Mouse (Mus musculus): ENCODE measurements around the gene Gtf3a. TPM values are rescaled to one million over a fixed set of nuclear protein-coding genes. Genes with fewer than 3 reads are reported as not detected.

Gtf3a gene
- polyA plus RNA-seq, 1 experiment from 2014 or later: 116 TPM

DNA sequence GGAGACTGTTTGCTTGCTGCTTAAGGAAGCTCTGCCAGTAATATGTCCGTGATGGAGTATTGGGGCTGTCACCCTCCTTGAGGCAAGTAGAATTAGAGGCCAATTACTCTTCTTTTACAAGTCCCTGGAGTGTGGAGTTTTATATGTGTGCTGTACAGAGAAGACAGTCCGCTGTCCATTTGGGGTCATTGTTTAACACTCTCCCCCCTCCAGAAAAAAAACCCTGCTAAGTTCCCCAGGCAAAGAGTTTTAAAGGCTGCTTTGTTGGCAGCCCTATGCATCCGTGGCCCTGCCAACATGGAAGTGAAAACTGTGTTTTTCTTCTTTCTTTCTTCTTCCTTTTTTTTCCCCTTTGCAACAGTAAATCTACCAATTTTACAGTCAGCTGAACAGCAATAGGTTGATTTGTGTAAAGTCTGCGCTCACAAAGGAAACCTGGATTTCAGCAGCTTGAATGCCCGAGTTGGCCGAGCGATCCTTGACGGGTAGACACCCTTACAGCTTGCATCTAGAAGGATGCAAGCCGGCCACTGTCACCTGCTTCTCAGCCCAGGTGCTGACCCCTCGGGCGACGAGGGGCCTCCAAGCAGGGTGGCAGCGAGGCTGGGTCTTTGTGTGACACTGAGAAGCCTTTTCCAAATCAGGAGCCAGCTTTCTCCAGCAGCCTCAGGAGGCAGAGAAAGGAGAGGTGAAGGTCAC is 20.4 kb downstream of the Gtf3a start:
- no peak for ATAC-seq (ENCODE audit: insufficient read depth, low FRiP score, low read depth)
- 0 out of 2 replicates have a peak, but pooled peaks cover 4% of the 10 kb centered on the region for H3K4me1 ChIP-seq
- WGBS: 73% methylated on average over 13 of the region's 13 CpGs

DNA sequence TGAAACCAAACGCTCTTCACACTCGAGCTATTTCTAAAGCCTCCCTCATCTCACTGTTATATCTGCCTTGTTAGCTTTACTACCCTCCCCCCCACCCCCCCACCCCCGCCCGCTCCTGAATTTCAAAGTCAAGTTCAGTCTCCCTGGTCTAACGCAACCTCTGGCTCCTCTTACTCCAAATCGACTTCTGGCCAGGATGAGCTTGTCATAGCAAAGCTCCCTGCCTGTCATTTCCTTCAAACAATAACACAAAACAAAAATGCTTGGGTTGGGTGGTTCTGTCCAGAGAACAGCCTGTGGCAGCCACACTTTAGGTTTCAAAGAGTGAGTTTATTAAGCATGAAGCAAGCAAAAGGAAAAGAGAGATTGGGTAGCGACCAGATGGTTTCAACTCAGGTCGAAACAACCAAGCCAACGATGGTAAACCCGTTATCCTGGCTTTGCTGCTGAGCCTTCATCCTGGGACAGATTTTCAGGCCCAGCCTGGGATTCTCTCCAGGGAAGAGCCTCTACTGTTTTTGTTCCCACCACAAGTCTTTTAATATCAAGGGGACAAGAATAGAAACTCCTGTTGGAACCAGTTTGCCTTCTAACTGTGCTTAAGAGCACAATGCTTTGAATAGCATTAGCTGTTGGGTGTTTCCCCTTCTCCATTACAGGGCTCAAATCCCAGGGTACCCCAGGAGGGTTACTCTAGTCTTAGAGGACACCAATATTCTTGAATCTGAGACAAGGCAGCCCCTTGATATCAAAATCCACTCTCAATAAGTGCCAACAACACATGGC is 23.5 kb downstream of the Gtf3a start:
- 51% methylated on average over 10 of the region's 10 CpGs for WGBS
- no peak for ATAC-seq (ENCODE audit: insufficient read depth, low FRiP score, low read depth)
- Histone ChIP-seq H3K4me3 (replicated peaks) (no peak overlapping the region), H3K4me2 (no peak overlapping the region), H3K9me3 (no peaks in the 10 kb centered on the region), H3K36me3 (no peaks in the 10 kb centered on the region), H3K9ac (no peak overlapping the region), H3K27ac (no peak overlapping the region), H3K27me3 (replicated peaks) (no peaks in the 10 kb centered on the region), H3K4me1 (no peaks in the 10 kb centered on the region)

More for the DNA sequence above, 20.4 kb downstream of the Gtf3a start:
- Histone ChIP-seq H3K9ac (no peak overlapping the region), H3K9me3 (no peaks in the 10 kb centered on the region), H3K4me3 (replicated peaks) (no peak overlapping the region), H3K27ac (no peak overlapping the region), H3K4me2 (no peak overlapping the region), H3K27me3 (replicated peaks) (no peaks in the 10 kb centered on the region), H3K36me3 (no peaks in the 10 kb centered on the region)

DNA sequence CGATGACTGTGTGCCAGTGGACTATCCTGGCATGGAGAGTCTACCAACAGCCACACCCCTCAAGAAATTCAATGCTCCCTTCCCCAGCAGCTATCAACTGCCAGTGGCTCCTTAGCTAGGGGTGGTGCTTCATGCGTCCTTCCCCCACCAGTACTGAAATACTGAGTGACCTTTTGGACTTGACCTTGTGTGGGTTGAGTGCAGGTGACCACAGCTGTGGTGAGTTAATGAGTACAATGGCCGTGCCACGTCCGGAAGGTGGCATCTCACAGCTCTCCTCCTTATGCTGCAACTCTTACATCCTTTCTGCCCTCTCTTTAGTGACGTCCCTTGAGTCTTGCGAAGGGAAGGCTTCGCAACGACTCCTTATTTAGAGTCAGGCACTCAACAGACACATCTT is 24.9 kb downstream of the Gtf3a start:
- Histone ChIP-seq H3K9ac (no peak overlapping the region), H3K9me3 (no peaks in the 10 kb centered on the region), H3K27ac (no peak overlapping the region), H3K36me3 (no peaks in the 10 kb centered on the region), H3K4me3 (replicated peaks) (no peak overlapping the region), H3K4me2 (no peak overlapping the region), H3K4me1 (no peaks in the 10 kb centered on the region), H3K27me3 (replicated peaks) (no peaks in the 10 kb centered on the region)
- 86% methylated on average over 9 of the region's 9 CpGs for WGBS
- ATAC-seq (ENCODE audit: insufficient read depth, low FRiP score, low read depth): no peak

DNA sequence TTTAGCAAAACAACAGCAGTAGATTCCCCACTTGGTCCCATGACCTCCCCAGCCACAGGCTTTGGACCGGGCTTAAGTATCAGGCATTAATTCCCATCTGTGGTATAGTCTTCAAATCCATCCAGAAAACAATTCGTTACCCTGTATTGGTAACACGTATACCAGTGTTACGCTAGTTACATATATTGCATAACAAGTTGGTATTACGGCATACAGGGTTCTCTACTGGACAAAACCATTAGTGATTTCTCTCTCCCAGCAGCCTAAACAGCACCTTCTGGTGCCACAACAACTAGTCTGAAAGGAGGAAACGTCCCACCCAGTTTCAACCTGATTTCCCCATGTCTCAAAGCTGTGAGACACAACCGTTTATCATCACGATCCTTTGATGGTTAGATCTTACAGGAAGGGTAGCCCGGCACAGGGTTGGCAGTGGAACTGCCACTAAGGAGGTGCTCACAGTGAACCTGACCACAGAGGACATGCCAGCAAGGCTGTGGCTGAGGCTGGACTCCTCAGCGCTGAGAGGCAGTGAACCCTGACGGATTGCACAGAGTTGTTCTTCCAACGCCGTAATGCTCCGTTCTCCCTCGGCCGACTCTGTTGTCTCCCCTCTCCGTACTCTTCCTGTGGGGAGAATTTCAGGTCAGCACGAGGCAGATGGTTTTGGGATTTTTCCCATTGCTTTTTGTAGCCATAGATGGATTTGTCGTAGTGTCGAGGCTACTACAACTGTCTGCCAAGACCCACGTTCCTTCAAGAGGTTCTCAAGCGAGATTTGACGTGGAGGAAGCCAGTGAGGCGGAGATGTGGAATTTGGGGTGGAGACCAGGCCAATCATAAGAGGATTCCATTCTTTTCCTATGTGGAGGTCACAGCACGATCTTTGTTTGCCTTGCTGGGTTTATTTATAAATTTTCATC is 25.7 kb downstream of the Gtf3a start:
- Histone ChIP-seq H3K4me2 (peak overlapping the region; percentile 20; the same call in 1 of the 2 replicates), H3K27ac (peak overlapping the region; percentile 2; the same call in 1 of the 2 replicates), H3K4me3 (replicated peaks) (no peak overlapping the region), H3K9me3 (no peaks in the 10 kb centered on the region), H3K9ac (no peak overlapping the region), H3K4me1 (no peaks in the 10 kb centered on the region), H3K27me3 (replicated peaks) (no peaks in the 10 kb centered on the region), H3K36me3 (no peaks in the 10 kb centered on the region)
- 58% methylated on average over 25 of the region's 25 CpGs for WGBS
- ATAC-seq (ENCODE audit: insufficient read depth, low FRiP score, low read depth): no peak

DNA sequence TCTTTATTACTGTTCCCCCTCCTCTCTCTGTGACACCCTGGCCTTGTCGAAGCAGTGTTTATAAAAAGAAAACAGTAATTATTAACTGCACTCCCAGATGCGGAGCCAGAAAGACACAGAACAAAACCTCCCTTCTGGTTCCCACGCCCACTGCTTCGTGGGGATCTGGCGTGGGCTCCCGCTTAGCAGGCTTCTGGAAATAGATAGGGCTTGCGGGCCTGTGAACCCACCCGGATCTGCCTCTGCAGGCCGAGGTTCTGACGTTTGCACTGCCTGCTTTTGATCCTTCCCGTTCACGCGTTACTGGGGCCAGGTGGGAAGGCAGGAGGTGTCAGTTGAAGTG is 26.3 kb downstream of the Gtf3a start:
- Histone ChIP-seq H3K4me1 (no peaks in the 10 kb centered on the region), H3K4me3 (replicated peaks) (no peak overlapping the region), H3K9me3 (no peaks in the 10 kb centered on the region), H3K27ac (peak overlapping the region; percentile 31; the same call in 1 of the 2 replicates), H3K27me3 (replicated peaks) (no peaks in the 10 kb centered on the region), H3K4me2 (peak overlapping the region; percentile 20; the same call in 1 of the 2 replicates), H3K9ac (no peak overlapping the region), H3K36me3 (no peaks in the 10 kb centered on the region)
- no peak for ATAC-seq (ENCODE audit: insufficient read depth, low FRiP score, low read depth)
- 21% methylated on average over 13 of the region's 13 CpGs for WGBS

DNA sequence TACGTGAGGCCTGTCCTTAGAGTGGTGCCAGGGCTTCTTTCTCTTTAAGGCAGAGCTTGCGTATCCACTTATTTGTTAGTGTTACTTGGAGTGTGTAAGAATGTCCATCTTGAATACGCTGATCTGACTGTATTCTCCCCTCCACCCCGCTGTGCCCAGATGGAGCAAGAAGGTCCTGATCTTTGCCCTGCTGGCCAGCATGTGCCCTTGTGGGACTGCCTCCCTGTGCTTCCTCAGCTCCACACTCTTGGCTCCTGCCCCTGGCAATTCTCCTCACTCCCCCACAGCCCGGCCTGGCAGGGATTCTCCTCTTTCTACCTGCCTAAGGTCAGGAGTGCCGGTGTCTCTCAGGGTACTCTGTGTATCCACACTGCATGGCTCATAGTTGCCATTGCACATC is 32.9 kb downstream of the Gtf3a start:
- Histone ChIP-seq H3K4me3 (replicated peaks) (no peak overlapping the region), H3K27ac (no peak overlapping the region), H3K27me3 (replicated peaks) (0 out of 2 replicates have a peak, but pooled peaks cover 8% of the 10 kb centered on the region), H3K36me3 (no peaks in the 10 kb centered on the region), H3K4me1 (no peaks in the 10 kb centered on the region), H3K9ac (no peak overlapping the region), H3K4me2 (no peak overlapping the region), H3K9me3 (no peaks in the 10 kb centered on the region)
- WGBS: 86% methylated on average over 6 of the region's 6 CpGs
- ATAC-seq (ENCODE audit: insufficient read depth, low FRiP score, low read depth): no peak

DNA sequence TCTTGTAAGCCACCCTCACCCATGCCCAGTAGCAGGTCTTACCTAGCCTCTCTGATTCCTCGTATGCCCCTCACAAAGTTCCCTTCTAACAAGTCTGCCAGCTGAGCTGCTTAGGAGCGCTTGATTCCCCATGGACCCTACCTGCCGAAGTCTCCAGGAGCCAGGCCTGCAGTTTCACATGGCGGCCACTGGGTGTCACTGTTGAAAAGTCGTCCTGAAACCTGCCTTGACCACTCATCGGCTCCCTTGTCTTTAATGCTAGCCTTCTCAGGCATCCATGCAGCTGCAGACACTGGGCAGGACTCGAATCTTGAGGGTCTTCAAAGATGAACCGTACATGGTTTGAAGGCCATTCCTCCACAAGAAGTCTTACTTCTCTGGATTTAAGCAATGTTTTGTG is 34.8 kb downstream of the Gtf3a start:
- no peak overlapping the region for H3K4me2 ChIP-seq
- H3K9ac ChIP-seq: no peak overlapping the region
- H3K4me3 ChIP-seq (replicated peaks): no peak overlapping the region
- WGBS: 5% methylated on average over 8 of the region's 8 CpGs
- H3K9me3 ChIP-seq: no peaks in the 10 kb centered on the region
- no peaks in the 10 kb centered on the region for H3K36me3 ChIP-seq
- ATAC-seq (ENCODE audit: insufficient read depth, low FRiP score, low read depth): no peak
- 0 out of 2 replicates have a peak, but pooled peaks cover 8% of the 10 kb centered on the region for H3K27me3 ChIP-seq (replicated peaks)
- H3K27ac ChIP-seq: no peak overlapping the region
- H3K4me1 ChIP-seq: no peaks in the 10 kb centered on the region

DNA sequence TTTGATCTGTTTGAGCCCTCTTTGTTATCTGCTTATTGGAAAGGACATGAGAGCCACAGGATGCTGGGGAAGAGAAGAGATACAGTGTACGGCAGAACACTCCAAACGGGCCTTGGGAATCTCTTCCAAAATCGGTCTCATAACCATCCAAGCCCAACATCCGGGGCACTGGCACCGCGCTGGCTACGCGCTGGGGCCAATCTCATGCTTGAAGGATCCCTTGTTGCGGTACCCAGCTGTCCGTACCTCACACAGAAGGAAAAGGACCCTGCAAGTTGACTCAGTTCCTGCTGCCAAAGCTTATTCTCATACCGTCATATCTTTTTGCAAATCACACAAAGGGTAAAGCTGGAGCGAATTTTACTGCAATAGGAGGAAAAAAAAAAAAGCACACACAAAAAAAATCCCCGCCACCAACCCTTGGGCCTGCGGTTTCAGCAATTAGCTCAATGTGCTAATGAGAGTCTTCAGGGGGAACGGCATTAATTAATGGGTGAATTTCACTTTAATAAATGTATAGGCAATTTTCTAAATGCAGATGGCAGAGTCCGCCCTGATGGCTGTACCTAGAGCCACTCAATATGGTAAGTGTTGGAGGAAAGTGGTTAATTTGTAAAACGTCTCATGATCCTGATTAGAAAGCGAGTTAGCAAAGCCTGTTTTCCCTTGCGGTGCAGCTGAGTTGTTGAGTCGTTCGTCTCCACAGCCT is 37.4 kb downstream of the Gtf3a start:
- Histone ChIP-seq H3K4me2 (no peak overlapping the region), H3K4me1 (no peaks in the 10 kb centered on the region), H3K36me3 (no peaks in the 10 kb centered on the region), H3K9ac (no peak overlapping the region), H3K4me3 (replicated peaks) (no peak overlapping the region), H3K27me3 (replicated peaks) (0 out of 2 replicates have a peak, but pooled peaks cover 8% of the 10 kb centered on the region), H3K9me3 (no peaks in the 10 kb centered on the region), H3K27ac (no peak overlapping the region)
- 64% methylated on average over 21 of the region's 21 CpGs for WGBS
- ATAC-seq (ENCODE audit: insufficient read depth, low FRiP score, low read depth): no peak

DNA sequence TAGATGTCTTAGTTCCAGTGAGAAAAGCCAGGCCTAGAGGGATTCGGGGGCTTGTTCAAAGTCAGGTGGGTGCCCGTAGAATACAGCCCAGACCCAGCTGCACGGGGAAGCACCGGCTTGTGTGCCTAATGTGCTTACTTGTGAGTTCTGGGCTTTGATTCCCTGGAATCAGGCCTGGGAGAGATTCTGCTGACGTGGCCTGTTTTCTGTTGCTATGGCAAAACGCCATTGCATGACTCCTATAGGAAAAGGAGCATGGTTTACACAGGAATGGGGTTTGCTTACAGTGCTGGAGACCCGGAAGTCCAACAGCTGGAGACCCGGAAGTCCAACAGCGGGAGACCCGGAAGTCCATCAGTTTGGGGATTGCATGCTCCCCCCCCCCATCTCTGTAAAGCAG is 39.1 kb downstream of the Gtf3a start:
- Histone ChIP-seq H3K27me3 (replicated peaks) (0 out of 2 replicates have a peak, but pooled peaks cover 4% of the 10 kb centered on the region), H3K36me3 (no peaks in the 10 kb centered on the region), H3K4me2 (no peak overlapping the region), H3K4me1 (no peaks in the 10 kb centered on the region), H3K9ac (no peak overlapping the region), H3K9me3 (no peaks in the 10 kb centered on the region), H3K4me3 (replicated peaks) (no peak overlapping the region), H3K27ac (no peak overlapping the region)
- peak; percentile 39; the same call in 1 of the 2 replicates for ATAC-seq (ENCODE audit: insufficient read depth, low FRiP score, low read depth)
- 68% methylated on average over 10 of the region's 10 CpGs for WGBS

DNA sequence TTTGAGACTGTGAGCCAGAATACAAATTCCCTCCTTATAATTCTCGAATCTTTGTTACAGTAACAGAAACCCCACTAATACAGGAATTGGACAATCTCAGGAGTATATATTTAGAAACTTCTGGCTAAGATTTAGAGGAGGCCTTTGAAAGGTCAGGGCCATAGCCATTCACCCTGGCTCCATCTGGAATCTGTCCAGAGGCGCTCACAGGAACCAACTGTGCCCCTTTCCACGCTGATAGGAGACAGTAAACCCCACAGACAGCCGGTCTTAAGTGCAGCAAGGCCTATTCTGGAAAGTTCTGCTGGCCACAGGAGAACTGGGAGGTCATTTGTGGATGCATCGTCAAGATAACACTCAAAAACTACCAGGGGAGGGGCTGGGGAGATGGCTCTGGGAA is 40.6 kb downstream of the Gtf3a start:
- Histone ChIP-seq H3K36me3 (no peaks in the 10 kb centered on the region), H3K27me3 (replicated peaks) (0 out of 2 replicates have a peak, but pooled peaks cover 4% of the 10 kb centered on the region), H3K27ac (no peak overlapping the region), H3K4me2 (no peak overlapping the region), H3K4me3 (replicated peaks) (no peak overlapping the region), H3K4me1 (no peaks in the 10 kb centered on the region), H3K9me3 (no peaks in the 10 kb centered on the region), H3K9ac (no peak overlapping the region)
- no peak for ATAC-seq (ENCODE audit: insufficient read depth, low FRiP score, low read depth)
- 53% methylated on average over 5 of the region's 5 CpGs for WGBS

DNA sequence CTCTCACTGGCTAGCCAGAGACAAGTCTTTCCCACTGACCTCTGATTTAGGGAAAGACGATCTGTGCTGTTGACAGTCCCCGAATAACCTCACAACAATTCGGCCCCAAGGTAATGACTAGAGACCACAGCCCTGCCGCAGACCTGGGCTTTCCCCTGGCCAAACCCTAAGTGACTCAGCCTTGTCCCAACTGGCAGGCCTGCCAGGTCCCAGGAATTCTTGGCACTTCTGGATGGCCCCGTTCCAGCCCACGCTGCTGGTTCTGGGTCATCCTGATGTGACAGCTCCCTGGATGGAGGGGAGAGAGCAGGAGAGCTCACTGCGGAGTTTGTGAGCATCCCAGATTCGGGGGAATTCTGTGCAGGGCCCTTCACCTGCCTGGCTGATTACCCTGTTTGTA is 45.1 kb downstream of the Gtf3a start:
- ATAC-seq (ENCODE audit: insufficient read depth, low FRiP score, low read depth): no peak
- no peaks in the 10 kb centered on the region for H3K27me3 ChIP-seq (replicated peaks)
- H3K27ac ChIP-seq: no peak overlapping the region
- H3K4me1 ChIP-seq: no peaks in the 10 kb centered on the region
- no peak overlapping the region for H3K9ac ChIP-seq
- no peaks in the 10 kb centered on the region for H3K9me3 ChIP-seq
- 72% methylated on average over 8 of the region's 8 CpGs for WGBS
- H3K36me3 ChIP-seq: no peaks in the 10 kb centered on the region
- no peak overlapping the region for H3K4me3 ChIP-seq (replicated peaks)
- H3K4me2 ChIP-seq: no peak overlapping the region
